Mouse (Mus musculus): Measurements from ENCODE around the gene Ift122.
"Not testable (repeated sequence)": the region's sequence is repeated elsewhere in the genome, so short reads cannot be mapped to it uniquely, and the experiment has no call there.

The Ift122 gene

GRCm38 (mm10) chr6:115853091-115853813 is at the start of gene Ift122, which contains the start of gene Mbd4:
Gene Ift122 (plus strand): TSS chr6:115853470.
Gene Mbd4 (minus strand): TSS chr6:115853371.
- DNase-seq (ENCODE audit: low spot score) = peak; percentile 98

DNA sequence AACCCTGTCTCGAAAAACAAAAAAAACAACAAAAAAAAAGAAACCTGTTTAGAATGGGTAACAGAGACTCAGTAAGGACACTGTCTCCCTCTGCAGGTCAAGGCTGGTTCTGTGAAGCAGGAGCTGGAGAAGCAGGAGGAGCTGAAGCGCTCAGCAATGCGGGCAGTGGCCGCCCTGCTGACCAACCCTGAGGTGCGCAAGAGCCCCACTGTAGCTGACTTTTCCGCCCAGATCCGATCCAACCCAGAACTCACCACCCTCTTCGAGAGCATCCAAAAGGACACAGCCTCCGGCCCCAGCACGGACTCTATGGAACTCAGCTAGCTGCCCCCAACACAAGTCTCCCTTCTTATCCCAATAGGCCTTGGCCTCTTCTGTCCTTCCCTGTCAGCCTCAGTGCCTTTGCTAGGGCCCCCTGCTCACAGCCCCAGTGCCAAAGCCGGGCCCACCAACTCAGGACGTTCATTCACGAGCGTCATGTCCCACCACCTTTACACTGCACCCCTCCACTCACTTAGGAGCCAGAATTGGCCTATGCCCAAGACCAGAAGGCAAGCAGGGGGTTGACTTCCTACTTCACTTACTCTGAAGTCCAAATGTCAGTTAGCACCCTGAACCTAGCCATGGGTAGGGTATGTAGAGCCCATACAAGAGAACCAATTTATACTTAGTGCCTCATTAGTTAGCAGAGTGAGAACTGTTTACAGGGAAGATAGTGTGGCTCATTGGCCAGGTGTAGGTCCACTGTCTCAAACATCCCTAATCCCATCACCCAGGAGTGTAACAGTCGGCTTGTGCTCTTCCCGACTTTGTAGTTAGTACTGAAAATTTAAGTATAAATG is 49.5 kb upstream of the Ift122 start:
- DNase-seq (ENCODE audit: low spot score) = peak; percentile 53

DNA sequence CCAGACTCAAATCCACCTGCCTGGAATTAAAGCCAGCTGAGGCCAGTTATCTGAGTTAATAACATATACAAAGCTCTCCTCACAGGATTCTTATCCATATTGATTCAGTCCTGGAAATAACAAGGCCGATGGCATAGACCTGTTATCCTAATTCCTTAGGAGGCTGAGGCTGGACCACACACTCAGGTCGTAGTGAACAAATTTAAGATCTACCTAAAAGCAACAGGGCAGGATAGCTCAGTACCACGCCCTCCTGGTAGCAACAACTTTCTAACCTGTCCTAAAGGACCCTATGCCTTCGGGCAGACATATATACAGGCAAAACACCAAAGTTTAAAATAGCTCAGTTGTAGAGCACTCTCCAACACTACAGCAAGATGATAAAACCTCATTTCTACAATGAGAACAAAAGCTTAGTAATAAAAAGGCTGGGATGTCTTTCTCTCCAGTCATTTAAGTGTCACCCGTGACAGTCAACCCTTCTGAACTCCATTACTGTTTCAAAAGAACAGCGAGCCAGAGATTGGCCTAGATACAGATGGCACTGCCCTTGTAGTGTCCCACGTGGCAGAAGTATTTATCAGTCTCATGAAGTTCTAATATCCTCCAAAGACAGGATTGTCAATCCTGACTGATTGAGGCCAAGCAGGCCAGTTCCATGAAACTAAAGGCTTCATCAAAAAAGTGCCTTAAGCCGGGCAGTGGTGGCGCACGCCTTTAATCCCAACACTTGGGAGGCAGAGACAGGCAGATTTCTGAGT is 48.7 kb upstream of the Ift122 start:
- no peak for DNase-seq (ENCODE audit: low spot score)

- DNase-seq (ENCODE audit: low spot score) = no peak
Observed at GRCm38 (mm10) chr6:115807464-115808195, 45.6 kb upstream of the Ift122 start.

- no peak for DNase-seq (ENCODE audit: low spot score)
Observed at GRCm38 (mm10) chr6:115808196-115808487, 45.1 kb upstream of the Ift122 start.

- peak; percentile 68 for DNase-seq (ENCODE audit: low spot score)
Observed at GRCm38 (mm10) chr6:115808488-115809231, 44.6 kb upstream of the Ift122 start, which contains the start of gene Rpl32. Gene Rpl32 (minus strand): TSS chr6:115808747.

DNA sequence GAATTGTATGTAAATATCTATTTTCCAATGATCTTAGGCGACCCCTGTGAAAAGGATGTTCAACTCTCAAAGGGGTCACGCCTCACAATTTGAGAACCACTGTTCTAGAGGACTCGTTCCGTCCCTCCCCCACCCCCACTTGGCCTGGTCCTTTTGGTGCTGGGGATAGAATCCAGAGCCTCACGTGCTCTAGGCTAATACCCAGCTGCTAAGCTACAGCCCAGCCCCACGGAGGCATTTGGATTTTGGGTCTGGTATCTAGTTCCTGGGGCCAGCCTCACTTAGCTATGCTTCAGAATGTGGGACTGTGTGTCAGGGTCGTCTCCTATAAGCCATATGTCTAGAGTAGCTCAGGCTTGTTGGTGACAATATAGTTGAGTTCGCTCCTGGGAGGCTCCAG is 41.7 kb upstream of the Ift122 start:
- DNase-seq (ENCODE audit: low spot score) = no peak

DNA sequence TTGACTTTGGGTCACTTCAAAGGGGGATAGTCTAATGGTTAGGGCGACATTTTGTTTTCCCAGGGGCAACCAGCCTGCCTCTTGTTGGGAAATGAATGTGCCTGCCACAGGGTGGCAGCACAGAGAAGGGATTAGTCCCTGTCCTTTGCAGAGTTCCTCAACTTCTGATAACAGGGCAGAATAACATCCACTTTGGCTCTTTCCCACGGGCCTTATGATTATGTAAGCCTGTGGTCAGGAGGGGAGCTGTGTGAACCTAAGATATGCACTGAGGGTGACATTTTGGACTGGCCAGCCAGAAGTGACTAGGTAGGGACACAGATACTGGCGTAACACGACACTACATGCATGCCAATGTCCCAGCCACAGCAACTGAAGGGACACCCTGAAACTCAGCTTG is 39.2 kb upstream of the Ift122 start:
- DNase-seq (ENCODE audit: low spot score) = peak; percentile 50

DNA sequence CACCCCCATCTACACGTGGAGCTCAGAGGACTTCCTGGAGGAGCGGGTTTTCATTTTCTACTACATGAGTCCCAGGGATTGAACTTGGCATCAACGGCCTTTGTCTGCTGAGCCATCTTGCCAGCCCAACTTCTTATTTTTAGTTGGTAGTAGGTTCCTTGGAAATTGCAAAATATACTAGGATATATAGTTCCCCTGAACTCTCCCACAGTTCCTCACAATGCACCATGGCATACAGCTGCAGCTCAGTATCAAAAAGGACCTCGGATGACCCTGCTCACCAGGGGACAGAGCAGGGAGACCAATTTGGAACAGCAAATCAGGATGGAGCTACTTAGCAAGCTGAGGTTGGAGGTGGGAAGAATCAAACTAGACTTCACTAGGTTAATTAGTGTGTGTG is 38.2 kb upstream of the Ift122 start:
- no peak for DNase-seq (ENCODE audit: low spot score)

DNA sequence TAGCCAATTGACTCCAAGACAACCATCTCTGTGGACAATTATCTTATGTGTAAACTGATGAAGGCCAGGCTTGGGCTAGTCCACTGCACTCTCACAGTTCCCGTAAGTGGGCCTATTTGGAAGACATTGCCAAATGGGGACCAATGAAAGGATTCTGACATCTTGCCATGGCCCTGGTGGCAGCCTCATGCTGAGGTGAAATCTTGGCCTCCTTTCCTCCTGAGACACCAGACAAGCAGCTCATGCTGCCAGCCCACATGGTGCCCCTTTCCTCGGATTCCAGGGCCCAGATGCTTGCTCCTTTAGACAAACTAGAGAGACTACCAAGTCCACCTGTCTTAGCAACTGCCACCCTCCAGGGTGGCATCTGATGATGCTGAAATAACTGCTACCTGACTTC is 35.1 kb upstream of the Ift122 start:
- no peak for DNase-seq (ENCODE audit: low spot score)

- no peak for DNase-seq (ENCODE audit: low spot score)
Observed at GRCm38 (mm10) chr6:115821216-115821993, 31.9 kb upstream of the Ift122 start.

GRCm38 (mm10) chr6:115823850-115824464 is 29.3 kb upstream of the Ift122 start:
- not testable (repeated sequence) for DNase-seq (ENCODE audit: low spot score)

GRCm38 (mm10) chr6:115830779-115831601 is 22.3 kb upstream of the Ift122 start:
- no peak for DNase-seq (ENCODE audit: low spot score)

GRCm38 (mm10) chr6:115832152-115832850 is 21.0 kb upstream of the Ift122 start:
- no peak for DNase-seq (ENCODE audit: low spot score)

DNA sequence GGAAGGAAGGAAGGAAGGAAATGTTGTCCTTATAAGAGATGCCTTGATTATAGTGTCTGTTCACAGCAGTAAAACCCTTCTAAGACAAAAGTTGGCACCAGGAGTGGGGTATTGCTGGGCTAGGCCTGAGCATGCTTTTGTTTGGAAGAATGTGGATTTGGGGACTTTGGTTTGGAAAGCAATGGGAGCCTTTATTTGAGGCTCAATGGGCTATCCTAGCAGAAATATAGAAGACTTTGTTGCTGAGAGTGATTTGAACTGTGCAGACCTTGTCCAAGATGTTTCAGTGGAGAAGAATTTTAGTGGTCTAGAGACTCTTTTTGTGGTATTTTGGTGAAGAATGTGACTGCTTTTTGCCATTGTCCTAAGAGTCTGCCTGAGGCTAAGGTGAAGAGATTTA is 19.4 kb upstream of the Ift122 start:
- DNase-seq (ENCODE audit: low spot score) = no peak

- DNase-seq (ENCODE audit: low spot score) = peak; percentile 68
Observed at GRCm38 (mm10) chr6:115838161-115838597, 15.1 kb upstream of the Ift122 start, which contains the start of gene Efcab12. Gene Efcab12 (minus strand): TSS chr6:115838412.

GRCm38 (mm10) chr6:115838745-115839144 is 14.5 kb upstream of the Ift122 start:
- DNase-seq (ENCODE audit: low spot score) = no peak

DNA sequence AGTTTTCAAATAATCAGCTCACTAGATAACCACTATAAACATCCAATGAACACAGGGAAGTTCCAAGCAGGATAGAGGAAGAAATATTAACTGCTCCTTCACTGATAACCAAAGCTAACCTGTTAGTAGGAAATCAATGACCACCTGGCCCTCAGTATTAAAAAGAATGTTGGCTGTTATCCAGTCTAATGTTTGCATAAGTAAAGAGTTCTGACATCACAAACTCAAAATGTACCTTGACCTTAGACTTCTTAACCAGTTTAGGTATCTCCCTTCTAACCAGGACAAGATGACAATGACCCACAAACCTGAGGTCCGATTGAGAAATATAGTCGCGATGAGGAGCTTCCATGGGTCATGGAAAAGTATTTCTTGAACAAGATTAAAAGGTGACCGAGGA is 8.3 kb upstream of the Ift122 start:
- DNase-seq (ENCODE audit: low spot score) = no peak
